Mouse (Mus musculus) liver, embryonic 14.5 days (tissue): Measurements from ENCODE around the gene Tldc2.

Source experiments
- CTCF ChIP-seq: IDR thresholded peaks from 2 replicates; pipeline ENCODE4 v1.5.1; 2016; ENCODE audit warnings: antibody characterized with exemption, low read depth, control low read depth
- EP300 ChIP-seq: IDR thresholded peaks from 2 replicates; pipeline ENCODE4 v1.6.1; 2016; ENCODE audit warnings: antibody characterized with exemption, low read depth

DNA sequence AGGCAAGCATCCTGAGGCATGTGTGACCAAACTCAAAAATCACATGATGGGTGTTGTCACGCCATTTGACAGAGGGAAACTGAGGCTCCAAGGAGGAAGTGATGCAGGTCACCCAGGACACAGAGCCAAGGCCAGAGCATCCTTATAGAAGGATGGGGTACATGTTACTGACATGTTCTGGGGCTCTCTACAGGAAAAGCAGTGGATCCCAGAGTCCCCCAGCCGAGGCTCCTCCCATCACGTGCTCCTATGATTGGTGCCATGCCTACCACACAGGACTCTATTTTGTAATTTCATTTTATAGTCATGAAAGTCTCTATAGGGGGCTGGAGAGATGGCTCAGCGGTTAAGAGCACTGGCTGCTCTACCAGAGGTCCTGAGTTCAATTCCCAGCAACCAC, 29.1 kb upstream of the Tldc2 start:
- TF ChIP-seq EP300 (no peak), CTCF (no peak)
